Mouse (Mus musculus): Measurements from ENCODE around the gene Pafah1b2. TPM values are rescaled to one million over a fixed set of nuclear protein-coding genes. Genes with fewer than 3 reads are reported as not detected.

The Pafah1b2 gene
- 219 and 224 TPM in 2 replicates for polyA plus RNA-seq (2014; fragmentation: Nextera tagmentation; extraction: Ambion mirVana)

DNA sequence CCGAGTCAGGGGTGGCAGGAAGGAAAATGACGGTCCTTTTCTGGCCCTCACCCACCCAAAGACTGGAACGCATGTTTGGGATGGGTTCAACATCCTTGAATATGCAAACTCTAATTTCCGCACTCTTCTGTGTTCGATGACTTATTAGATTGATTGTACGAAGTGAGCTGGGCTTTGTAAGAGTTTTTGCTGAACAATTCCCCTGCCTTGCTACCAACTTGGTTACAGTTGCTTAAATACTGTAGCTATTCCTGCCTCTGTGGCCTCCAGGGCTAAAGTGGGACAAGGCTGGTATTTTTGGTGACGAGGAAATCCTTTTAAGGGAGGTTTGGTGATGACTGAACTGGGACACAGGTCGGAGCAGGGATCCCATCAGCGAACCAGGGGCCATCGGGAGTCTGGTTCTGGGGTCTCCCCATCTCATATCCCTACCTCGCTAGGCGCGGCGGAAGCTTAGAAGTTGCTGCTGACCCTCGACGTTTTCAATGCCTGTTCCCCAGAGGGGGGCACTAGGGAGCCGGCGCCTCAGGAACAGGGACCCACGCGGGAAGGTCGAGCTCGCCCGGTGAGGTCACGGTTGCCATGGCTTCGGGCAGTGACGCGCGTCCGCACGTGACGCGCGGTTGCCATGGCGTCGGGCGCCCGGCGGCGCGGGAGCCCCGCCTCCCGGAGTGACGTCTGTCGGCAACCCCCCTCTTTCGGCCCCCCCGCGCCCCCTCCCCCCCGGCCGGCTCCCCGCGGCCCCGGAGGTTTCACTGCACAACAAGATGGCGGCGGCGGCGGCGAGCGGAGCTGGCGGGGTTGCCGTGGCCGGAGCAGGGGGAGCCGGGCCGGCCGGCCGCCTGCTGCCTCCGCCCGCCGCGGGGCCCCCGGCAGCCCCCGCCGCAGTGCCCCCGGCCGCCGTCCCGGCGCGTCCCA lies at the start of gene Pafah1b2, which contains the start of gene Sik3:
Gene Pafah1b2, minus strand, starts transcription at position 600 of the 918 bp plus-strand sequence.
Gene Sik3, plus strand, starts transcription at position 730 of the 918 bp plus-strand sequence.
- no peaks in the 10 kb centered on the region for H3K27me3 ChIP-seq (ENCODE audit: control insufficient read depth, insufficient read depth, low read length)
- peak within 1 kb of the TSS; percentile 96 for H3K4me3 ChIP-seq (ENCODE audit: low read depth, low read length)
- no peaks in the 10 kb centered on the region for H3K9me3 ChIP-seq (ENCODE audit: control insufficient read depth, low read length)
- peak; percentile 85 for ATAC-seq (ENCODE audit: insufficient number of reproducible peaks, low FRiP score, low TSS enrichment, low read depth)
- H3K9ac ChIP-seq (ENCODE audit: low read length): peak within 1 kb of the TSS; percentile 93
- no peaks in the 10 kb centered on the region for H3K36me3 ChIP-seq (ENCODE audit: control insufficient read depth, insufficient read depth, low read length)
- peak within 1 kb of the TSS; percentile 95 for H3K4me2 ChIP-seq (ENCODE audit: low read depth, severe bottlenecking)
- 3% methylated on average over 42 of the region's 78 CpGs for WGBS
- peak; percentile 95 for DNase-seq (ENCODE audit: low spot score)
- H3K4me1 ChIP-seq (ENCODE audit: control insufficient read depth, insufficient read depth, low read length): peaks cover 26% of the 10 kb centered on the region
- peak within 1 kb of the TSS; percentile 82 for H3K27ac ChIP-seq (replicated peaks; ENCODE audit: low read depth, low read length)

DNA sequence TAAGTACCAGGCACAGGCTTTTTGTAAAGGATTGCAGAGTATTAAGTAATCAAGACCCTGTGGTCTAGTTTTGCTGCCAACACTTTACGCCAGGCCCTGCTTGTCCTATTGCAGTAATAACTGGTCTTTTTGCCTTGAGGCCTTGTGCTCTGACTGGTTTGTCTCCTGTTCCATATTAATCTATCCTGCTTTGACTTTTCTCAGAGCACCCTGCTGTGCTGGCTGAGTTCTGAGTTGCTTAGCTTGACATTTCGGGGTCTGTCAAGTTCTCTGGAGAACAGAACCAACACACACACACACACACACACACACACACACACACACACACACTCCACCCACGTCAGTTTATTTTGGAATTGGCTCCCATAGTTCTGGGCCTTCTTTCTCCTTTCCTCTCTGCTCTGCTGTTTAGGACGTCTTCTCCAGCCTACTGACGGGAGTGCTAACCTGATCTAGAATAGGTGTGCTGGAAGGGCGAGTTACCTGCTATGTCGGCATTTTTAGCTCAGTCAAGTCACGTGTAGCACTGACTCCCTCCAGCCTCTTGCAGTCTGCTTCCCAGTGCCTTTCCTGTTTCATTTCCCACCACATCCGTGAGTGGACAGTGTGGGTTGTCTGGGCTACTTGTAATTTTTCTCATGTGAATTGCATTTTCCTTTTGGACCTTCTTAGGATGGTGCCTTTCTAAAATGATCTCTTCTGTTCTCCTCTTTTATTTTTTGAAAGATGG lies 49.4 kb upstream of the Pafah1b2 start:
- DNase-seq (ENCODE audit: low spot score) (no peak), ATAC-seq (ENCODE audit: insufficient number of reproducible peaks, low FRiP score, low TSS enrichment, low read depth) (no peak)
- Histone ChIP-seq H3K9ac (ENCODE audit: low read length) (no peak overlapping the region), H3K9me3 (ENCODE audit: control insufficient read depth, low read length) (no peaks in the 10 kb centered on the region), H3K4me2 (ENCODE audit: low read depth, severe bottlenecking) (no peak overlapping the region), H3K27me3 (ENCODE audit: control insufficient read depth, insufficient read depth, low read length) (no peaks in the 10 kb centered on the region), H3K27ac (replicated peaks; ENCODE audit: low read depth, low read length) (no peak overlapping the region), H3K4me1 (ENCODE audit: control insufficient read depth, insufficient read depth, low read length) (peaks cover 4% of the 10 kb centered on the region), H3K36me3 (ENCODE audit: control insufficient read depth, insufficient read depth, low read length) (no peaks in the 10 kb centered on the region), H3K4me3 (ENCODE audit: low read depth, low read length) (no peak overlapping the region)
- 80% methylated on average over 9 of the region's 9 CpGs for WGBS

DNA sequence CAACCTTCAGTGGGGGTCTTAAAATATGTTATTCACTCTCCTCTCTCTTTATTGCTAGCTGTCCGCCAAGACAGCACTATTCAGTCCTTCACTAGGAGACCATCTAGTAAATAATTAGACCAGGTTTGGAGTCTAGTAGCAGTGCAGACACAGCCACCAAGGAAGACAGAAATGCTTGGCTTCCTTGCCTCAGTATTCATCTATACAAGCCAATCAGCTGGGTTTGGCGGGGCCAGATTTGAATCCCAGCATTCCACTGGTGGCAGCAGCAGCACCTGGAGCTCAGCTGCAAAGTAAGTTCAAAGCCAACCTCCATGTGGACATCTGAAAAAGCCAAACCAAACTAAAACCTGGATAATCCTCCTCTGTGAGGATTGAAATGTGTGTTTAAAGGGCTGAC lies 47.8 kb upstream of the Pafah1b2 start:
- Histone ChIP-seq H3K27me3 (ENCODE audit: control insufficient read depth, insufficient read depth, low read length) (no peaks in the 10 kb centered on the region), H3K4me2 (ENCODE audit: low read depth, severe bottlenecking) (no peak overlapping the region), H3K9me3 (ENCODE audit: control insufficient read depth, low read length) (no peaks in the 10 kb centered on the region), H3K4me1 (ENCODE audit: control insufficient read depth, insufficient read depth, low read length) (no peaks in the 10 kb centered on the region), H3K27ac (replicated peaks; ENCODE audit: low read depth, low read length) (no peak overlapping the region), H3K4me3 (ENCODE audit: low read depth, low read length) (no peak overlapping the region), H3K9ac (ENCODE audit: low read length) (no peak overlapping the region), H3K36me3 (ENCODE audit: control insufficient read depth, insufficient read depth, low read length) (no peaks in the 10 kb centered on the region)
- no peak for DNase-seq (ENCODE audit: low spot score)
- ATAC-seq (ENCODE audit: insufficient number of reproducible peaks, low FRiP score, low TSS enrichment, low read depth): no peak
- WGBS: 83% methylated on average over 2 of the region's 2 CpGs

DNA sequence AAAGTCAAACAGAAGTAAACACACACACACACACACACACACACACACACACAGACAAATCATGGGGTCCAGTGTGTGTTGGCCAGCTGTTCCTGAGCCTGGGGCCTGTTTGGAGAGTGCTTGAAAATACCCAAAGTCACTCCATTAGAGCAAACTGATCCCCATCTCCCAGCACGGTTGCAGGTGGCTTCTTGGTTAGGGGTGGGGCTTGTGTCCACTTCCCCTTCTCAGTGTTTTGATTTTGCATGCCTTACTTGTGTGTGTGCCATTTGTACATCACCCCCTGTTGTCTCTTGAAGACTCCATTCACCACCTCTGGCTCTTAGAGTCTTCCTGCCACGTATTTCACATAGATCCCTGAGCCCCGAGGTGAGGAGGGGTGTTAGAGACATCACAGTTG lies 45.6 kb upstream of the Pafah1b2 start:
- no peak overlapping the region for H3K9ac ChIP-seq (ENCODE audit: low read length)
- H3K4me2 ChIP-seq (ENCODE audit: low read depth, severe bottlenecking): no peak overlapping the region
- WGBS: 86% methylated on average over 3 of the region's 3 CpGs
- H3K36me3 ChIP-seq (ENCODE audit: control insufficient read depth, insufficient read depth, low read length): no peaks in the 10 kb centered on the region
- no peak overlapping the region for H3K27ac ChIP-seq (replicated peaks; ENCODE audit: low read depth, low read length)
- ATAC-seq (ENCODE audit: insufficient number of reproducible peaks, low FRiP score, low TSS enrichment, low read depth) (no peak), DNase-seq (ENCODE audit: low spot score) (no peak)
- H3K4me3 ChIP-seq (ENCODE audit: low read depth, low read length): no peak overlapping the region
- peaks cover 7% of the 10 kb centered on the region; the same call in 1 of the 2 replicates for H3K4me1 ChIP-seq (ENCODE audit: control insufficient read depth, insufficient read depth, low read length)
- H3K9me3 ChIP-seq (ENCODE audit: control insufficient read depth, low read length): no peaks in the 10 kb centered on the region
- H3K27me3 ChIP-seq (ENCODE audit: control insufficient read depth, insufficient read depth, low read length): no peaks in the 10 kb centered on the region

DNA sequence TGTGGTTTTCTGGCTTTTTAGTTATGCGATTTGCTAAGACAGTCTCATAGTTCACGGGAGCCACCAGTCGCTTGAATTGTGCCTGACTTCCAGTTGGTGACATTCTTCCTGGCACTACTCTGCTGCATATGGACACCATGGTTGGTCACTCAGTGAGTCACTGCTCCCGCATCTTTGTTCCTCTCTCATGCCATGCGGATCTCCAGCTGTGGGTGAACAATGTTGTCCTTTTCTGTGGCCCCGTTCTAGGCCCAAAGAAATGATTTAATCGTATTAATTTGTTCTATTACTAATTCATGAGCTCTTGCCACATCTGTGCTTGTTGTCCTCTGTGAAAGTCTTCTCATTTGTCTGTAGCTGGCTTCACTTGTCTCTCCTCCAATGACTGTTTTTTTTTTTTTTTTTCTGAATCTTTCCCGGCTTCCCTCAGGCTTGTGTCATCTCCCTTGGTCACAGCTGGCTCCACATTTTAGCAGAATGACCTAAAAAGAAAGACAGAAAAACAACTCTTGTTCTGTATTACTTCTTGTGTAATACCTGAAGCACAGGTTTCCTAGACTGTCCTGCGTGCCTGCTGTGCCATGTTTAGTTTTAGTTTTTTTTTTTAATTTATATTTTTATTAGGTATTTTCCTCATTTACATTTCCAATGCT lies 40.6 kb upstream of the Pafah1b2 start:
- Histone ChIP-seq H3K27me3 (ENCODE audit: control insufficient read depth, insufficient read depth, low read length) (no peaks in the 10 kb centered on the region), H3K27ac (replicated peaks; ENCODE audit: low read depth, low read length) (no peak overlapping the region), H3K36me3 (ENCODE audit: control insufficient read depth, insufficient read depth, low read length) (no peaks in the 10 kb centered on the region), H3K4me1 (ENCODE audit: control insufficient read depth, insufficient read depth, low read length) (peaks cover 7% of the 10 kb centered on the region; the same call in 1 of the 2 replicates), H3K9me3 (ENCODE audit: control insufficient read depth, low read length) (no peaks in the 10 kb centered on the region), H3K4me2 (ENCODE audit: low read depth, severe bottlenecking) (no peak overlapping the region), H3K4me3 (ENCODE audit: low read depth, low read length) (no peak overlapping the region), H3K9ac (ENCODE audit: low read length) (no peak overlapping the region)
- 91% methylated on average over 9 of the region's 9 CpGs for WGBS
- ATAC-seq (ENCODE audit: insufficient number of reproducible peaks, low FRiP score, low TSS enrichment, low read depth): no peak
- DNase-seq (ENCODE audit: low spot score): no peak

DNA sequence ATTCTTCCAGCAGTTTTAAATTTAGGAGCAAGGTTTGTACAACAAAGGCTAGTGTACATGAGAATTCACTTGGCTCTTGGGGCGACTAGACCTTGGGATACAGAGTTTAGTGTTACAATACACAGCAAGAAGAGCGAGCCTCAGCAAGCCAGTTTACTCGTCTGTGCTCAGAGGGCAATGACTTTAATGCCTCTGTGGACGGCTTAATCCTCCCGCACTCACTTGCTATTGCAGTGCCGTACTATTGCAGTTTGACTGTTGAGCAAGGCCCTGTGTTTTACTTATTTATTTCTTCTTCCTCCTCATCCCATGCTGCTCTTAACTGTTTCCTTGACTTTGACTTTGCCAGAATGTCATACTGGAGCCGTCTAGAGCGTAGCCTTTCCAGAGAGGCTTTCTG lies 37.7 kb upstream of the Pafah1b2 start:
- Histone ChIP-seq H3K27ac (replicated peaks; ENCODE audit: low read depth, low read length) (no peak overlapping the region), H3K36me3 (ENCODE audit: control insufficient read depth, insufficient read depth, low read length) (no peaks in the 10 kb centered on the region)
- no peak for ATAC-seq (ENCODE audit: insufficient number of reproducible peaks, low FRiP score, low TSS enrichment, low read depth)

DNA sequence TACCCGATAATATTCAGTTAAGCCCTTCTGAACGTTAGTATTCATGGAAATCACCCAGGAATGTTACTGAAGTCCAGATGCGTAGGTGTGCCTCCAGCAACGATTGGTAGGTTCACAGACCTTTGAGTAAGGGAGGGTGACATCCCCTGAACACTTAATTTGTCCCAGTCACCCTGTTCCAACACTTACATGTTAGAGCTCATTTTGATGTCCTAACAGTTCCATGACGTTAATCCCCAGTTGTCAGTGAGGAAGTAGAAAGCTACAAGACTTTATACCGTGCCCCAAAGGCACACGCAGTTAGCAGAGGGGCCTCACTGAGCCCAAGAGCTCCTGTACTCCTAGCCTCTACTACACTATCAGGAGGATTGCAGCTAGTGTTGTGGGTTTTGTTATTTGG lies 37.0 kb upstream of the Pafah1b2 start:
- no peak overlapping the region for H3K4me3 ChIP-seq (ENCODE audit: low read depth, low read length)
- H3K27me3 ChIP-seq (ENCODE audit: control insufficient read depth, insufficient read depth, low read length): no peaks in the 10 kb centered on the region
- no peak overlapping the region for H3K4me2 ChIP-seq (ENCODE audit: low read depth, severe bottlenecking)
- peaks cover 5% of the 10 kb centered on the region; the same call in 1 of the 2 replicates for H3K4me1 ChIP-seq (ENCODE audit: control insufficient read depth, insufficient read depth, low read length)
- H3K9ac ChIP-seq (ENCODE audit: low read length): no peak overlapping the region
- DNase-seq (ENCODE audit: low spot score): no peak
- H3K9me3 ChIP-seq (ENCODE audit: control insufficient read depth, low read length): no peaks in the 10 kb centered on the region
- ATAC-seq (ENCODE audit: insufficient number of reproducible peaks, low FRiP score, low TSS enrichment, low read depth): no peak
- H3K27ac ChIP-seq (replicated peaks; ENCODE audit: low read depth, low read length): no peak overlapping the region
- no peaks in the 10 kb centered on the region for H3K36me3 ChIP-seq (ENCODE audit: control insufficient read depth, insufficient read depth, low read length)
- 54% methylated on average over 7 of the region's 7 CpGs for WGBS

More for the DNA sequence above, 37.7 kb upstream of the Pafah1b2 start:
- H3K27me3 ChIP-seq (ENCODE audit: control insufficient read depth, insufficient read depth, low read length): no peaks in the 10 kb centered on the region
- H3K4me1 ChIP-seq (ENCODE audit: control insufficient read depth, insufficient read depth, low read length): peaks cover 7% of the 10 kb centered on the region; the same call in 1 of the 2 replicates
- no peaks in the 10 kb centered on the region for H3K9me3 ChIP-seq (ENCODE audit: control insufficient read depth, low read length)
- no peak for DNase-seq (ENCODE audit: low spot score)
- H3K4me2 ChIP-seq (ENCODE audit: low read depth, severe bottlenecking): no peak overlapping the region
- no peak overlapping the region for H3K9ac ChIP-seq (ENCODE audit: low read length)
- 67% methylated on average over 8 of the region's 8 CpGs for WGBS
- no peak overlapping the region for H3K4me3 ChIP-seq (ENCODE audit: low read depth, low read length)

Data from limb, embryonic 11.5 days (tissue).